Mouse (Mus musculus) E14TG2a.4 (cell line): ENCODE measurements around the gene Map7d2.
"Not testable (repeated sequence)": the region's sequence is repeated elsewhere in the genome, so short reads cannot be mapped to it uniquely, and the experiment has no call there.

Source experiments
- H3K27me3 ChIP-seq: 2 replicates; pipeline ENCODE4 v1.6.1; 2014; ENCODE audit warnings: low read length, control low read depth; ENCODE audit not compliant: insufficient read depth
- H3K36me3 ChIP-seq: 2 replicates; pipeline ENCODE4 v1.6.1; 2014; ENCODE audit warnings: low read length, control low read depth; ENCODE audit not compliant: insufficient read depth
- H3K4me1 ChIP-seq: replicated peaks from 2 replicates; pipeline ENCODE4 v1.6.1; 2014; ENCODE audit warnings: low read depth, low read length, control low read depth
- H3K4me3 ChIP-seq: replicated peaks from 2 replicates; pipeline ENCODE4 v1.5.1; 2014; ENCODE audit warnings: mild to moderate bottlenecking, low read length
- H3K9me3 ChIP-seq: 2 replicates; pipeline ENCODE4 v1.6.1; 2014; ENCODE audit warnings: low read length, control low read depth
- CTCF ChIP-seq: conservative IDR thresholded peaks from 2 replicates; pipeline ENCODE4 v1.5.1; 2014; ENCODE audit warnings: low read length
- NANOG ChIP-seq: IDR thresholded peaks from 2 replicates; pipeline ENCODE4 v1.6.1; 2014; ENCODE audit warnings: borderline replicate concordance, low read length, mixed read lengths
- POU5F1 ChIP-seq: IDR thresholded peaks from 2 replicates; pipeline ENCODE4 v1.6.1; 2014; ENCODE audit warnings: low read length, borderline replicate concordance

Map7d2 gene

GRCm38 (mm10) chrX:159414829-159415673 is 679 bp downstream of the Map7d2 start:
- peaks cover 2% of the 10 kb centered on the region; the same call in 1 of the 2 replicates for H3K4me1 ChIP-seq
- no peaks in the 10 kb centered on the region for H3K9me3 ChIP-seq
- TF ChIP-seq POU5F1 (no peak), NANOG (no peak), CTCF (no peak)
- H3K36me3 ChIP-seq, result no peaks in the 10 kb centered on the region
- H3K27me3 ChIP-seq, result peaks cover 28% of the 10 kb centered on the region
- peak overlapping the region; percentile 88 for H3K4me3 ChIP-seq

- H3K9me3 ChIP-seq, result not testable (repeated sequence)
Observed at GRCm38 (mm10) chrX:159430507-159430906, 16.1 kb downstream of the Map7d2 start.

GRCm38 (mm10) chrX:159442128-159442527 is 27.8 kb downstream of the Map7d2 start:
- Histone ChIP-seq H3K4me1 (no peaks in the 10 kb centered on the region), H3K4me3 (no peak overlapping the region), H3K27me3 (no peaks in the 10 kb centered on the region), H3K9me3 (no peaks in the 10 kb centered on the region), H3K36me3 (no peaks in the 10 kb centered on the region)
- TF ChIP-seq CTCF, result no peak
- TF ChIP-seq NANOG, result no peak
- no peak for TF ChIP-seq POU5F1

More at GRCm38 (mm10) chrX:159430507-159430906, 16.1 kb downstream of the Map7d2 start:
- H3K4me3 ChIP-seq, H3K4me1 ChIP-seq, H3K36me3 ChIP-seq, H3K27me3 ChIP-seq: not testable (repeated sequence)

- H3K4me3 ChIP-seq, result no peak overlapping the region
- H3K9me3 ChIP-seq, result no peaks in the 10 kb centered on the region
- no peaks in the 10 kb centered on the region for H3K4me1 ChIP-seq
- TF ChIP-seq POU5F1, result no peak
- no peak for TF ChIP-seq NANOG
- no peak for TF ChIP-seq CTCF
- no peaks in the 10 kb centered on the region for H3K36me3 ChIP-seq
- no peaks in the 10 kb centered on the region for H3K27me3 ChIP-seq
Observed at GRCm38 (mm10) chrX:159447133-159447532, 32.8 kb downstream of the Map7d2 start.

- H3K27me3 ChIP-seq, result no peaks in the 10 kb centered on the region
- no peak overlapping the region for H3K4me3 ChIP-seq
- no peaks in the 10 kb centered on the region for H3K9me3 ChIP-seq
- no peak for TF ChIP-seq NANOG
- no peak for TF ChIP-seq CTCF
- no peak; the same call in 1 of the 2 replicates for TF ChIP-seq POU5F1
- no peaks in the 10 kb centered on the region for H3K36me3 ChIP-seq
- H3K4me1 ChIP-seq, result no peaks in the 10 kb centered on the region; the same call in 1 of the 2 replicates
Observed at GRCm38 (mm10) chrX:159459006-159459654, 44.8 kb downstream of the Map7d2 start.

- no peak for TF ChIP-seq NANOG
- no peak for TF ChIP-seq CTCF
- TF ChIP-seq POU5F1, result no peak
- Histone ChIP-seq H3K9me3 (no peaks in the 10 kb centered on the region), H3K27me3 (no peaks in the 10 kb centered on the region), H3K36me3 (no peaks in the 10 kb centered on the region), H3K4me1 (no peaks in the 10 kb centered on the region), H3K4me3 (no peak overlapping the region)
Observed at GRCm38 (mm10) chrX:159474799-159475198, 60.4 kb downstream of the Map7d2 start.

- H3K4me3 ChIP-seq, H3K36me3 ChIP-seq, H3K4me1 ChIP-seq, H3K27me3 ChIP-seq, H3K9me3 ChIP-seq: not testable (repeated sequence)
Observed at GRCm38 (mm10) chrX:159478243-159478940, 64.0 kb downstream of the Map7d2 start.

GRCm38 (mm10) chrX:159484247-159484646 is 69.9 kb downstream of the Map7d2 start:
- peak; percentile 37 for TF ChIP-seq CTCF
- no peak for TF ChIP-seq NANOG
- TF ChIP-seq POU5F1, result no peak
- Histone ChIP-seq H3K27me3 (no peaks in the 10 kb centered on the region), H3K9me3 (no peaks in the 10 kb centered on the region), H3K4me3 (no peak overlapping the region), H3K4me1 (no peaks in the 10 kb centered on the region), H3K36me3 (no peaks in the 10 kb centered on the region)
